Mouse (Mus musculus): ENCODE measurements around the gene Zrsr1. TPM values are rescaled to one million over a fixed set of nuclear protein-coding genes. Genes with fewer than 3 reads are reported as not detected.

The Zrsr1 gene
- polyA plus RNA-seq, 1 experiment from 2014 or later: 4.0 TPM

- H3K9me3 ChIP-seq (ENCODE audit: control insufficient read depth, low read length): no peaks in the 10 kb centered on the region
- H3K27me3 ChIP-seq (ENCODE audit: control insufficient read depth, insufficient read depth, low read depth, low read length): no peaks in the 10 kb centered on the region
- H3K27ac ChIP-seq (ENCODE audit: low read length): no peak overlapping the region
- no peak overlapping the region for H3K4me2 ChIP-seq (ENCODE audit: low read depth, low read length)
- H3K4me1 ChIP-seq (replicated peaks; ENCODE audit: control insufficient read depth, insufficient read depth, low read length): no peaks in the 10 kb centered on the region
- 98% methylated on average over 4 of the region's 4 CpGs for WGBS
- H3K9ac ChIP-seq (ENCODE audit: low read length): no peak overlapping the region
- H3K36me3 ChIP-seq (ENCODE audit: control insufficient read depth, insufficient read depth, low read length): no peaks in the 10 kb centered on the region
- no peak overlapping the region for H3K4me3 ChIP-seq (ENCODE audit: low read length)
- ATAC-seq (ENCODE audit: low read depth): no peak
Observed at GRCm38 (mm10) chr11:22937716-22938316, 34.0 kb upstream of the Zrsr1 start.

DNA sequence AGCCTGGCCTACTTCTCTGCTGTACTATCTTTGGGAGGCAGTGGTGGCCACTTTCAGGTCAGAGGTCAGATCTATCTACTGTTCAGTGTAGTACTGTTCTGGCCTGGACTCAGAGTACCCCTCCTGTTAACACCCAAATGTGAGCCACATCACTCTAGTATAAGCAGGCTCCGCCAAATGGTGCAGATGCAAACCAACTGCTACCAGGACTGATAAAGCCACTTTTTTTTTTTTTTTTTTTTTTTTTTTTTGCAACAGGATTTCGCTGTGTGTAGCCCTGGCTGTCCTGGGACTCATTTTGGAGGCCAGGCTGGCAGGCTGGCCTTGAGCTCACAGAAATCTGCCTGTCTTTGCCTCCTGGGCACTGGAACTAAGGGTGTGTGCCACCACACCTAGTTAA lies 32.8 kb upstream of the Zrsr1 start:
- Histone ChIP-seq H3K27ac (ENCODE audit: low read length) (no peak overlapping the region), H3K27me3 (ENCODE audit: control insufficient read depth, insufficient read depth, low read depth, low read length) (no peaks in the 10 kb centered on the region), H3K9me3 (ENCODE audit: control insufficient read depth, low read length) (no peaks in the 10 kb centered on the region), H3K9ac (ENCODE audit: low read length) (no peak overlapping the region), H3K36me3 (ENCODE audit: control insufficient read depth, insufficient read depth, low read length) (no peaks in the 10 kb centered on the region), H3K4me3 (ENCODE audit: low read length) (no peak overlapping the region), H3K4me1 (replicated peaks; ENCODE audit: control insufficient read depth, insufficient read depth, low read length) (no peaks in the 10 kb centered on the region), H3K4me2 (ENCODE audit: low read depth, low read length) (no peak overlapping the region)
- ATAC-seq (ENCODE audit: low read depth): 0 out of 2 replicates have a peak, but pooled peaks have one; percentile 34
- 77% methylated on average over 2 of the region's 2 CpGs for WGBS

DNA sequence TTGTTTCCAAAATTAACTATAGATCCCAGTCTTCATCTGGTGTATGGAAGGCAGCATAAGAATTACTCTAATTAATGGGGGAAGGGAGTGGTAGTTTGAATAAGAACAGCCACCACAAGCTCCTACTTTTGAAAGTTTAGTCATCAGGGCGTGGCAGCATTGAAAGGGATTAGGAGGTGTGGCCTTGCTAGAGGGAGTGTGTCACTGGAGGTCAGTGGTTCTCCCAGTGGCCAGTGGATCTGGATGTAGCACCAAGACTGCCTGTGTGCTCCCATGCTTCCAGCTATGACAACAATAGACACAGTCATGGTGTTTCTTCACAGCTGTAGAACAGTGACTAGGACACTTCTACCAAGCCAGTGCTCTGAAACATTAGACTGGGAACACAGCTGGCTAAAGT lies 22.7 kb upstream of the Zrsr1 start:
- Histone ChIP-seq H3K9me3 (ENCODE audit: control insufficient read depth, low read length) (no peaks in the 10 kb centered on the region), H3K36me3 (ENCODE audit: control insufficient read depth, insufficient read depth, low read length) (no peaks in the 10 kb centered on the region), H3K27me3 (ENCODE audit: control insufficient read depth, insufficient read depth, low read depth, low read length) (no peaks in the 10 kb centered on the region), H3K9ac (ENCODE audit: low read length) (no peak overlapping the region), H3K4me3 (ENCODE audit: low read length) (no peak overlapping the region), H3K4me2 (ENCODE audit: low read depth, low read length) (no peak overlapping the region), H3K27ac (ENCODE audit: low read length) (no peak overlapping the region), H3K4me1 (replicated peaks; ENCODE audit: control insufficient read depth, insufficient read depth, low read length) (no peaks in the 10 kb centered on the region)
- ATAC-seq (ENCODE audit: low read depth): no peak
- WGBS: 87% methylated on average over 1 of the region's 1 CpGs

DNA sequence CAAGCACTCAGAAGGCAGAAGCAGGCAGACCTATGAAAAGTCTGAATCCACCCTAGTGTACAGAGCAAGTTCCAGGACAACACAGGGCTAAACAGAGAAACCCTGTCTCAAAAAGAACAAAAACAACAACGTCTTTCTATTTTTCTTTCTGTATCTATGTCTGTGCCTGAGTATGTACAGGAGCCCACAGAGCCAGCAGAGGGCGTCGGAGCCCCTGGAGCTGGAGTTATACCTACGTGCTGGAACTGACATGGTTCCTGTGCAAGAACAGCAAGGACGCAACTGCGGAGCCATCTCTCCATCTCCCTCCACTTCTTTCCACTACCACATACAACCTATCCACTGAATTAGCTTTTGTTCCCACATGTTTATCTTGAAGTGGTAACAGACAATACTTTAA lies 21.7 kb upstream of the Zrsr1 start:
- no peaks in the 10 kb centered on the region for H3K36me3 ChIP-seq (ENCODE audit: control insufficient read depth, insufficient read depth, low read length)
- H3K9me3 ChIP-seq (ENCODE audit: control insufficient read depth, low read length): no peaks in the 10 kb centered on the region
- no peaks in the 10 kb centered on the region for H3K27me3 ChIP-seq (ENCODE audit: control insufficient read depth, insufficient read depth, low read depth, low read length)
- H3K27ac ChIP-seq (ENCODE audit: low read length): no peak overlapping the region
- WGBS: 86% methylated on average over 6 of the region's 6 CpGs
- H3K9ac ChIP-seq (ENCODE audit: low read length): no peak overlapping the region
- ATAC-seq (ENCODE audit: low read depth): no peak
- H3K4me2 ChIP-seq (ENCODE audit: low read depth, low read length): no peak overlapping the region
- no peak overlapping the region for H3K4me3 ChIP-seq (ENCODE audit: low read length)
- no peaks in the 10 kb centered on the region for H3K4me1 ChIP-seq (replicated peaks; ENCODE audit: control insufficient read depth, insufficient read depth, low read length)

- Histone ChIP-seq H3K36me3 (ENCODE audit: control insufficient read depth, insufficient read depth, low read length) (no peaks in the 10 kb centered on the region), H3K4me2 (ENCODE audit: low read depth, low read length) (no peak overlapping the region), H3K4me3 (ENCODE audit: low read length) (no peak overlapping the region), H3K9me3 (ENCODE audit: control insufficient read depth, low read length) (no peaks in the 10 kb centered on the region), H3K9ac (ENCODE audit: low read length) (no peak overlapping the region), H3K27ac (ENCODE audit: low read length) (no peak overlapping the region), H3K27me3 (ENCODE audit: control insufficient read depth, insufficient read depth, low read depth, low read length) (no peaks in the 10 kb centered on the region), H3K4me1 (replicated peaks; ENCODE audit: control insufficient read depth, insufficient read depth, low read length) (no peaks in the 10 kb centered on the region)
- WGBS: 85% methylated on average over 7 of the region's 7 CpGs
- ATAC-seq (ENCODE audit: low read depth): no peak
Observed at GRCm38 (mm10) chr11:22952668-22953067, 19.1 kb upstream of the Zrsr1 start.

DNA sequence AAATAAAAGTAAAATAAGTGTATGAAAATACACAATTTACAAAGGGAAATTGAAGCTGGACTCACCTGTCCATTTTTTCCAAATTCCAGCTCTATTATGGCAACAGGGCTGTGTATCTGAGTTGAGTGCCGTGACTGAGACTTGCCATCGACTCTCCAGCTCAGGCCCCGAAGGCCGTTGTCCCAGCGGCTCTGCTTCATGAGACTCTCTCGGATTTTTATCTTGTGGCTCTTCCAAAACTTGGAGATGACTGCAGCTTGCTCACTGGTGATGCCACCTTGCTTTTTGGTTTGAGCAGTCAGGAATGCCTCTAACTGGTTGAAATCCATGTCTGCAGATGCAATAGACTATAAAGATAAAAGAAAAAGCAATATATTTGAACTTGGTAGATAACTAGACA lies 15.5 kb upstream of the Zrsr1 start:
- no peak for ATAC-seq (ENCODE audit: low read depth)
- Histone ChIP-seq H3K4me2 (ENCODE audit: low read depth, low read length) (no peak overlapping the region), H3K27ac (ENCODE audit: low read length) (no peak overlapping the region), H3K27me3 (ENCODE audit: control insufficient read depth, insufficient read depth, low read depth, low read length) (no peaks in the 10 kb centered on the region), H3K9ac (ENCODE audit: low read length) (no peak overlapping the region), H3K36me3 (ENCODE audit: control insufficient read depth, insufficient read depth, low read length) (no peaks in the 10 kb centered on the region), H3K9me3 (ENCODE audit: control insufficient read depth, low read length) (no peaks in the 10 kb centered on the region), H3K4me1 (replicated peaks; ENCODE audit: control insufficient read depth, insufficient read depth, low read length) (no peaks in the 10 kb centered on the region), H3K4me3 (ENCODE audit: low read length) (no peak overlapping the region)
- WGBS: 92% methylated on average over 6 of the region's 6 CpGs

DNA sequence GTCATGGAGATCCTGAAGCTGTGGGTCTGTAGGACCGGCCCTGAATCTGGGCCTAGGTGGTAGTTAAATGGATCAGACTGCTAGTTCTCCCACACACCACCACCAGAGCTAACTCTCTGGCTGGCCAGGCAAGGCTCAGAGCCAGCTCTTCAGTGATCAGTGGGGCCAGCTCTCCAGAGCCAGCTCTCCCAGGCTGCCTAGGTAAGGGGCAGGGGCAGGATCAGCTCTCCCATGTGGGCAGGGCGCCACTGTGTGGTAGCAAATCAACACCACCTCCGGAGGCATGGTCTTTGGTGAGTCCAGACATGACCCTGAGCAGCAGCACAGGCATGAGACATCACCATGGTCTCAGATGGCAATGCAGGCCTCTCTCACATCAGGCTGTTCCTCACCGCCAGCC lies 15.0 kb upstream of the Zrsr1 start:
- Histone ChIP-seq H3K9ac (ENCODE audit: low read length) (no peak overlapping the region), H3K27me3 (ENCODE audit: control insufficient read depth, insufficient read depth, low read depth, low read length) (no peaks in the 10 kb centered on the region), H3K36me3 (ENCODE audit: control insufficient read depth, insufficient read depth, low read length) (no peaks in the 10 kb centered on the region), H3K4me1 (replicated peaks; ENCODE audit: control insufficient read depth, insufficient read depth, low read length) (no peaks in the 10 kb centered on the region), H3K4me2 (ENCODE audit: low read depth, low read length) (no peak overlapping the region), H3K4me3 (ENCODE audit: low read length) (no peak overlapping the region), H3K27ac (ENCODE audit: low read length) (no peak overlapping the region), H3K9me3 (ENCODE audit: control insufficient read depth, low read length) (no peaks in the 10 kb centered on the region)
- 74% methylated on average over 4 of the region's 4 CpGs for WGBS
- peak; percentile 73 for ATAC-seq (ENCODE audit: low read depth)

- H3K9me3 ChIP-seq (ENCODE audit: control insufficient read depth, low read length): no peaks in the 10 kb centered on the region
- no peak overlapping the region for H3K4me3 ChIP-seq (ENCODE audit: low read length)
- H3K27ac ChIP-seq (ENCODE audit: low read length): no peak overlapping the region
- ATAC-seq (ENCODE audit: low read depth): no peak
- no peak overlapping the region for H3K4me2 ChIP-seq (ENCODE audit: low read depth, low read length)
- no peaks in the 10 kb centered on the region for H3K36me3 ChIP-seq (ENCODE audit: control insufficient read depth, insufficient read depth, low read length)
- H3K4me1 ChIP-seq (replicated peaks; ENCODE audit: control insufficient read depth, insufficient read depth, low read length): no peaks in the 10 kb centered on the region
- 93% methylated on average over 4 of the region's 4 CpGs for WGBS
- H3K27me3 ChIP-seq (ENCODE audit: control insufficient read depth, insufficient read depth, low read depth, low read length): no peaks in the 10 kb centered on the region
- H3K9ac ChIP-seq (ENCODE audit: low read length): no peak overlapping the region
Observed at GRCm38 (mm10) chr11:22957791-22958374, 13.9 kb upstream of the Zrsr1 start.

DNA sequence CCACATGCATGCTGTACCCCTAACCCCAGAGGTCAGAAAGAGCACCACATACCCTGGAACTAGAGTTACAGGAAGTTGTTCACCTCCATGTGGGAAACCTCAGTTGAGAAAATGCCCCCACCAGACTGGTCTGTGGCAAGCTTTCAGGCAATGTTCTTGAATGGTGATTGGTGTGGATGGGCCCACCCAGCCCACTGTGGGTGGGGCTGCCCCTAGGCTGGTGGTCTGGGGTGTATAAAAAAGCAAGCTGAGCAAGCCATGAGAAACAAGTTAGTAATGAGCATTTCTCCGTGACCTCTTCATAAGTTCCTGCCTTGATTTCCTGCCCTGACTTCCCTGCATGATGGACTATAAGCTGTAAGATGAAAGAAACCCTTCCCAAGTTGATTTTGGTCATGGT lies 9.7 kb upstream of the Zrsr1 start:
- Histone ChIP-seq H3K36me3 (ENCODE audit: control insufficient read depth, insufficient read depth, low read length) (peaks cover 6% of the 10 kb centered on the region; the same call in 1 of the 2 replicates), H3K27me3 (ENCODE audit: control insufficient read depth, insufficient read depth, low read depth, low read length) (no peaks in the 10 kb centered on the region), H3K4me1 (replicated peaks; ENCODE audit: control insufficient read depth, insufficient read depth, low read length) (no peaks in the 10 kb centered on the region), H3K27ac (ENCODE audit: low read length) (no peak overlapping the region), H3K4me2 (ENCODE audit: low read depth, low read length) (no peak overlapping the region), H3K9ac (ENCODE audit: low read length) (no peak overlapping the region), H3K4me3 (ENCODE audit: low read length) (no peak overlapping the region), H3K9me3 (ENCODE audit: control insufficient read depth, low read length) (peaks cover 2% of the 10 kb centered on the region)
- no peak for ATAC-seq (ENCODE audit: low read depth)
- 94% methylated on average over 1 of the region's 1 CpGs for WGBS

Data from lung, embryonic 16.5 days (tissue).